In the genomic region with DNA sequence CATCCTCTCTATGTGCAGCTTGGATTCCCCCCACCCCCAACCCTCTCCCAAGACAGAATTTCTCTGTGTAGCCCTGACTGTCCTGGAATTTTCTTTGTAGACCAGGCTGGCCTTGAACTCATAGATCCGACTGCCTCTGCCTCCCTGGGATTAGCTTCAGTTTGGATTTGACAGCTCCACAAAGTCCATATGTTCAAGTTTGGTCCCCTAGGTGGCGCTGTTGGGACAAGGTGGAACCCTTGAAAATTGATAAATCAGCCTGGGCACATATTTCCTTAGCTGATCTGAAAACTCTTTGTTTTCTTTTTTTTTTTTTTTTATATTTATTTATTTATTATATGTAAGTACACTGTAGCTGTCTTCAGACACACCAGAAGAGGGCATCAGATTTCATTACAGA, we compare ENCODE assay signal across 8 mouse cellular contexts. TPM values are rescaled to one million over a fixed set of nuclear protein-coding genes. Genes with fewer than 3 reads are reported as not detected.
DNase-seq lines count a peak whose midpoint lies in the region; ATAC-seq and TF ChIP-seq lines count a peak whose summit lies in the region.

No protein-coding gene starts in this region.

- TF ChIP-seq CTCF in gastrocnemius, adult 2 months (IDR thresholded peaks at IDR 0.05), result peak; percentile 69
- TF ChIP-seq CTCF in lung, embryonic 14.5 days (IDR thresholded peaks at IDR 0.05; ENCODE audit: low read depth), result peak; percentile 64

- no peak overlapping the region for H3K4me2 ChIP-seq in forebrain, embryonic 14.5 days (ENCODE audit: low read length)
- H3K4me2 ChIP-seq in forebrain, embryonic 12.5 days, result no peak overlapping the region
- no peak overlapping the region for H3K4me2 ChIP-seq in neural tube, embryonic 15.5 days
- H3K4me2 ChIP-seq in lung, embryonic 14.5 days, result no peak overlapping the region

- H3K27ac ChIP-seq in forebrain, embryonic 14.5 days (ENCODE audit: low read depth, low read length), result no peak overlapping the region
- H3K27ac ChIP-seq in forebrain, embryonic 12.5 days, result no peak overlapping the region
- H3K27ac ChIP-seq in neural tube, embryonic 15.5 days (replicated peaks), result no peak overlapping the region
- H3K27ac ChIP-seq in gastrocnemius, adult 2 months, result no peak overlapping the region
- H3K27ac ChIP-seq in lung, embryonic 14.5 days (ENCODE audit: low read depth), result no peak overlapping the region

- intact Hi-C loops in gastrocnemius, adult 2 months (cut with DNase I), result no loop called here

- WGBS in forebrain, embryonic 14.5 days, result 31% methylated on average over 2 of the region's 2 CpGs
- WGBS in forebrain, embryonic 12.5 days, result 36% methylated on average over 2 of the region's 2 CpGs
- 32% methylated on average over 2 of the region's 2 CpGs for WGBS in neural tube, embryonic 15.5 days
- 26% methylated on average over 2 of the region's 2 CpGs for WGBS in lung, embryonic 14.5 days

- peak; percentile 42 for DNase-seq in forebrain, embryonic 14.5 days (ENCODE audit: low spot score)
- peak; percentile 48 for DNase-seq in neural tube, embryonic 10.5 days (ENCODE audit: extremely low spot score, low spot score)
- DNase-seq in adrenal gland, postnatal 10 days, result peak; percentile 85
- peak; percentile 63 for DNase-seq in gastrocnemius, adult 2 months
- peak; percentile 77 for DNase-seq in lung, embryonic 14.5 days
- DNase-seq in testis, postnatal 10 days (ENCODE audit: low spot score), result peak; percentile 87

- no peaks in the 10 kb centered on the region for H3K36me3 ChIP-seq in forebrain, embryonic 14.5 days (ENCODE audit: control insufficient read depth, insufficient read depth, low read length)
- no peaks in the 10 kb centered on the region for H3K36me3 ChIP-seq in forebrain, embryonic 12.5 days (replicated peaks)
- H3K36me3 ChIP-seq in neural tube, embryonic 15.5 days, result no peaks in the 10 kb centered on the region
- H3K36me3 ChIP-seq in lung, embryonic 14.5 days (ENCODE audit: insufficient read depth), result no peaks in the 10 kb centered on the region

- no peak overlapping the region for H3K4me3 ChIP-seq in forebrain, embryonic 14.5 days (ENCODE audit: low read depth, low read length)
- H3K4me3 ChIP-seq in forebrain, embryonic 12.5 days (replicated peaks), result no peak overlapping the region
- H3K4me3 ChIP-seq in neural tube, embryonic 15.5 days (replicated peaks), result no peak overlapping the region
- no peak overlapping the region for H3K4me3 ChIP-seq in gastrocnemius, adult 2 months
- H3K4me3 ChIP-seq in lung, embryonic 14.5 days (ENCODE audit: low read depth, low read length), result no peak overlapping the region

- no peaks in the 10 kb centered on the region for H3K27me3 ChIP-seq in forebrain, embryonic 14.5 days (replicated peaks; ENCODE audit: control insufficient read depth, insufficient read depth, low read length)
- no peaks in the 10 kb centered on the region for H3K27me3 ChIP-seq in forebrain, embryonic 12.5 days
- H3K27me3 ChIP-seq in neural tube, embryonic 15.5 days (replicated peaks), result no peaks in the 10 kb centered on the region
- no peaks in the 10 kb centered on the region for H3K27me3 ChIP-seq in lung, embryonic 14.5 days (ENCODE audit: insufficient read depth, low read length)

- no peaks in the 10 kb centered on the region for H3K4me1 ChIP-seq in forebrain, embryonic 14.5 days (ENCODE audit: control insufficient read depth, insufficient read depth, low read length)
- no peaks in the 10 kb centered on the region for H3K4me1 ChIP-seq in forebrain, embryonic 12.5 days
- H3K4me1 ChIP-seq in neural tube, embryonic 15.5 days, result no peaks in the 10 kb centered on the region
- H3K4me1 ChIP-seq in lung, embryonic 14.5 days (ENCODE audit: insufficient read depth), result no peaks in the 10 kb centered on the region

- H3K9me3 ChIP-seq in forebrain, embryonic 14.5 days (replicated peaks; ENCODE audit: control insufficient read depth, low read length), result no peaks in the 10 kb centered on the region
- no peaks in the 10 kb centered on the region for H3K9me3 ChIP-seq in forebrain, embryonic 12.5 days
- H3K9me3 ChIP-seq in neural tube, embryonic 15.5 days (replicated peaks), result no peaks in the 10 kb centered on the region
- H3K9me3 ChIP-seq in lung, embryonic 14.5 days (ENCODE audit: low read depth, low read length), result no peaks in the 10 kb centered on the region

- no peak for ATAC-seq in forebrain, embryonic 14.5 days
- no peak for ATAC-seq in forebrain, embryonic 12.5 days (ENCODE audit: low FRiP score)
- no peak for ATAC-seq in neural tube, embryonic 15.5 days (ENCODE audit: low FRiP score)
- no peak for ATAC-seq in lung, embryonic 14.5 days (ENCODE audit: insufficient read depth)

- H3K9ac ChIP-seq in forebrain, embryonic 14.5 days (ENCODE audit: low read length), result no peak overlapping the region
- no peak overlapping the region for H3K9ac ChIP-seq in forebrain, embryonic 12.5 days
- no peak overlapping the region for H3K9ac ChIP-seq in neural tube, embryonic 15.5 days (replicated peaks)
- H3K9ac ChIP-seq in lung, embryonic 14.5 days, result no peak overlapping the region

RNA-seq across cellular contexts. Expression of a gene that starts 16.8 kb away (rescaled TPM):
- polyA plus RNA-seq in forebrain, embryonic 14.5 days (2014; fragmentation: Nextera tagmentation; extraction: Ambion mirVana), result 4.2 and 4.3 TPM in 2 replicates
- 7.8 and 9.9 TPM in 2 replicates for polyA plus RNA-seq in forebrain, embryonic 12.5 days (2016; fragmentation: Nextera tagmentation; extraction: Ambion mirVana)
- 4.4 and 4.8 TPM in 2 replicates for polyA plus RNA-seq in neural tube, embryonic 15.5 days (2015; fragmentation: Nextera tagmentation; extraction: Ambion mirVana)
- 10 to 100 TPM; 13.5 to 15.9 TPM for total RNA-seq in adrenal gland, postnatal 10 days (2021)
- total RNA-seq in gastrocnemius, adult 2 months (2021), result 10 to 100 TPM; 16.8 to 26.4 TPM
- 6.8 and 7.7 TPM in 2 replicates for polyA plus RNA-seq in lung, embryonic 14.5 days (2014; fragmentation: Nextera tagmentation; extraction: Ambion mirVana)

RNA-seq across cellular contexts. Expression of a gene that starts 32.6 kb away (rescaled TPM):
- 0.41 and 0.94 TPM in 2 replicates for polyA plus RNA-seq in forebrain, embryonic 14.5 days (2014; fragmentation: Nextera tagmentation; extraction: Ambion mirVana)
- 3.6 and 5.1 TPM in 2 replicates for polyA plus RNA-seq in forebrain, embryonic 12.5 days (2016; fragmentation: Nextera tagmentation; extraction: Ambion mirVana)
- 0.79 and 1.2 TPM in 2 replicates for polyA plus RNA-seq in neural tube, embryonic 15.5 days (2015; fragmentation: Nextera tagmentation; extraction: Ambion mirVana)
- total RNA-seq in adrenal gland, postnatal 10 days (2021), result 1 to 10 TPM; 4.9 to 7.5 TPM
- total RNA-seq in gastrocnemius, adult 2 months (2021), result not detected
- 0.57 and 0.79 TPM in 2 replicates for polyA plus RNA-seq in lung, embryonic 14.5 days (2014; fragmentation: Nextera tagmentation; extraction: Ambion mirVana)

RNA-seq across cellular contexts. Expression of a gene that starts 37.9 kb away (rescaled TPM):
- 290 and 301 TPM in 2 replicates for polyA plus RNA-seq in forebrain, embryonic 14.5 days (2014; fragmentation: Nextera tagmentation; extraction: Ambion mirVana)
- polyA plus RNA-seq in forebrain, embryonic 12.5 days (2016; fragmentation: Nextera tagmentation; extraction: Ambion mirVana), result 156 and 162 TPM in 2 replicates
- 198 and 242 TPM in 2 replicates for polyA plus RNA-seq in neural tube, embryonic 15.5 days (2015; fragmentation: Nextera tagmentation; extraction: Ambion mirVana)
- total RNA-seq in adrenal gland, postnatal 10 days (2021), result 10 to 100 TPM; 24.6 to 27.8 TPM
- total RNA-seq in gastrocnemius, adult 2 months (2021), result 10 to 100 TPM in 1 of 2 experiments, 1 to 10 TPM in 1; 9.7 to 11.9 TPM
- 134 TPM in 2 replicates for polyA plus RNA-seq in lung, embryonic 14.5 days (2014; fragmentation: Nextera tagmentation; extraction: Ambion mirVana)

RNA-seq across cellular contexts. Expression of a gene that starts 48.7 kb away (rescaled TPM):
- polyA plus RNA-seq in forebrain, embryonic 14.5 days (2014; fragmentation: Nextera tagmentation; extraction: Ambion mirVana), result 85.3 and 96.7 TPM in 2 replicates
- polyA plus RNA-seq in forebrain, embryonic 12.5 days (2016; fragmentation: Nextera tagmentation; extraction: Ambion mirVana), result 110 and 113 TPM in 2 replicates
- polyA plus RNA-seq in neural tube, embryonic 15.5 days (2015; fragmentation: Nextera tagmentation; extraction: Ambion mirVana), result 78.8 and 91.3 TPM in 2 replicates
- total RNA-seq in adrenal gland, postnatal 10 days (2021), result 10 to 100 TPM in 1 of 2 experiments, 1 to 10 TPM in 1; 9.1 to 12.9 TPM
- total RNA-seq in gastrocnemius, adult 2 months (2021), result 1 to 10 TPM; 5.1 to 6.3 TPM
- polyA plus RNA-seq in lung, embryonic 14.5 days (2014; fragmentation: Nextera tagmentation; extraction: Ambion mirVana), result 70.7 and 83.1 TPM in 2 replicates
